Mouse (Mus musculus) layer of hippocampus, adult 9-11 months (tissue): Measurements from ENCODE around the gene Ppp2r2c.

Experiments
- DNase-seq: peaks from one replicate; pipeline ENCODE4 v3.0.0; 2022

Gene Ppp2r2c

DNA sequence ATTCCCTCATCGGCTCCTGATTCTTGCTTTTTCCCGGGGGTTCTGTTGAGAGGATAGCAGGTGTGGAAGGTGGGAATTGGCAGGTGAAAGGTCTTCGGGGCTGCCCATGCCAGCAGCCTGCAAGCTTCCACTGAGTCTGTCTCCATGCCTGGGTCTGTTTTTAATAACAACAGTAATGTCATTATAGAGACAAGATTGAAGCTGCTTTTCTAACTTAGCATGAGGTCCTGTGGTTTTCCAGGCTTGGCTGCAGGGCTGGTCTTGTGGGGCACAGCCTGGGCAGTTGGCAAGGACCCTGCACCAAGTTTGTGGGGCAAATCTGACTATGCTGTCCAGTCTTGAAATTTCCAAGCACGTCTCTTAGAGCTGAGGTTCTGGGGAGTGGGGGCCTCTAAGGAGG, 7.6 kb downstream of the Ppp2r2c start:
- DNase-seq = no peak

- peak; percentile 89 for DNase-seq
These were observed 8.6 kb downstream of the Ppp2r2c start for GRCm38 (mm10) chr5:36876777-36877396.

- DNase-seq = no peak
These were observed 9.3 kb downstream of the Ppp2r2c start for GRCm38 (mm10) chr5:36877641-36878040.

DNA sequence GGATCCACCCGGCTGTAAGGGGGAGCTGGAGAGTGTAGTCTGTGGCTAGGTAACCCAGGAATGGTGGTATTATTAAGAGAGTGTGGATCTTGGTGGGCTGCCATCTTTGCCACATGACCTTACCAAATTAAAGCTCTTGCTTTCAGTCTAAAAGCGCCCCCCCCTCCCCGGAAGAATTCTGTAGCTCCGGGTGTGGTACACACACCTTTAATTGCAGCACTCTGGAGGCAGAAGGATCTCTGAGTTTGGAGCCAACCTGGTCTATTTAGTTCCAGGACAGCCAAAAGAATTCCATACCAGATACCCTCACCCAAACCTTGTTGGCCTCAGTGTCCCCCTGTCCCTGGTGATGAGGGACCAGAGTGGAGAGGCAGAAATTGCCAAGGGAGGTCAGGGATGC, 10.5 kb downstream of the Ppp2r2c start:
- DNase-seq = no peak

DNA sequence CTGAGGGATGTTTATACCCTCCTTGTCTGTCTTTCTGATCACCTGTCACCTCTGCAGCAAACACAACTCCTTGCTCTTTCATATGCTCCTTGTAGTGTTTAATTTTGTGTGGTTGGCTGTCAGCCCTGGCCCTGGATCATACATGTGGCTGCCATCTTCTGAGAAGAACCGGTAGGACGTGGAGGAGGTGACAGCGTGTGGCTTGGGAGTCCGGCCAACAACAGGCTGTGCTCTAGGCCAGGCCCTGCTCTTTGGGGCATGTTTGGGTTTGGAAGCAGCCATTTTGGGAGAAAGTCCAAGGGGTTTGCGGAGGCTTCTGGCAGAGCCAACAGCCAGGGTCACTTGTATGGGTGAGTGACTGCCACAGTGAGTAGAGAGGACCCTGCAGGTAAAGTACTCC, 12.3 kb downstream of the Ppp2r2c start:
- DNase-seq = no peak

- DNase-seq = no peak
These were observed 15.2 kb downstream of the Ppp2r2c start for GRCm38 (mm10) chr5:36883516-36883915.

DNA sequence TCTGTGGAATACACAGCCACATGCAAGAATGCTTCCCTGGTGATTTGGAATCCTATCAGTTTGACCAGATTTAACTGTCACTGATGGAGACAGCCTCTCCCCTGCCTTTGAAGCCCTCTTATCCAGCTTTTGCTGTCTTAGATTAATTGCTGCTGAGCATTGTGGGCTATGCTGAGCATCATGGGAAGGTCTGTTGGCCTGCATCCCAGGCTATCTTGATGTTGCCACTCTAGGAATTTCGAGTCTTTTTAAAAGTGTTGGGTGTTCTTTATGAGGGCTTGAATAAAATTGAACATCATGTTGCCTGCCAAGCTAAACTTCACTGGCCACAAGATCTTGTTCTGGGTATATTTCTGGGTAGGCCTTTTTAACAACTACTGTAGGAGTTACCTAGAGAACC, 16.8 kb downstream of the Ppp2r2c start:
- DNase-seq = no peak

GRCm38 (mm10) chr5:36885595-36885994, 17.3 kb downstream of the Ppp2r2c start:
- DNase-seq = no peak

DNA sequence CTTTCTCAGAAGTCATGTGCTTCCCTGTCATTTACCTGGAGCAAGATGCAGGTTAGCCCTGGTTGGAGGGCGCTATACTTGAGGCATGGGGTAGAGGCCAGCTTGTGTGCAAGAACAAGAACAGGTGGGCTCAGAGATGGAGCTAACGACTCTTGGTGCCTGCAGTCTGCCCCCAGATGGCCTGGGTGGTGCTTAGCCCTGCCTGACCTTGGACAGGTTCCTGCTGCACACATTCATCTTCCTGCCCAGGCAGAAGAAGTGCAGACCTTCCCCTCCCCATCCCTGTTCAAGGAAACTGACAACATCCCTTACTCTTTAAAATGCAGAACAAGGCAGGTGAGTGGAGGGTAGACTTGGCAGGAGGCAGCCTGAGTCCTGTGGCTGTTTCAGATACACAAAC, 18.0 kb downstream of the Ppp2r2c start:
- DNase-seq = no peak

GRCm38 (mm10) chr5:36886852-36887283, 18.6 kb downstream of the Ppp2r2c start:
- DNase-seq = no peak

DNA sequence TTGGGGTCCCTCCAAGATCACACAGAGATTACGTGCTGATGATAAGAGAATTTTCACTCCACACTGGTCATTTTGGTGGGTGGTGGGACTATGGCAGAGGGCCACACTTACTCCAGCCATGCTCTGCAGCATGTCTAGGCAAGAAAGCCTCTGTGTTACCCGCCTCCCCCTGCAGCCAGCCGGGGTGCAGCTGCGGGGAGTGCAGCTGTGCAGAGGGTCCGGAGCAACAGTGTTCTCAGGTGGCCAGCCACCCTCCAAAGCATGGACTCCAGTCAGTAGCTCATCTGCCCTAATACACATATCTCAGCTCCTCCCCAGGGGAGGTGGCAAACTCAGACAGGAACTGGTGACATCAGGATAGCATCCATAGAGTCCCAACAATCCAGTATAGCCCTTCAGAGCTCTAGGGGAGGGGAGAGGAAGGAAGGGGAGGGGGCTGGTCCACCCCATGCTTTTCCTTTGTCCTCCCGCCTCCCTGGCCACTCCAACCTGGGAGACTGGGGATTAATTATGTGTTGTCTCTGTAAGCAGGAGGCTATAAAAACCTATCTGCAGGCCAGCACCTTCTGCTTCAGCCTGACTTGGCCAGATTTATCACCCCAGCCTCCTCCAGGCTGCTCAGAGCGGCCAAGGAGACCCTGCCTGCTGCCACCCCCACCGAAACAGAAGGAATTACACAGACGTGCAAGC, 19.1 kb downstream of the Ppp2r2c start:
- no peak for DNase-seq

DNA sequence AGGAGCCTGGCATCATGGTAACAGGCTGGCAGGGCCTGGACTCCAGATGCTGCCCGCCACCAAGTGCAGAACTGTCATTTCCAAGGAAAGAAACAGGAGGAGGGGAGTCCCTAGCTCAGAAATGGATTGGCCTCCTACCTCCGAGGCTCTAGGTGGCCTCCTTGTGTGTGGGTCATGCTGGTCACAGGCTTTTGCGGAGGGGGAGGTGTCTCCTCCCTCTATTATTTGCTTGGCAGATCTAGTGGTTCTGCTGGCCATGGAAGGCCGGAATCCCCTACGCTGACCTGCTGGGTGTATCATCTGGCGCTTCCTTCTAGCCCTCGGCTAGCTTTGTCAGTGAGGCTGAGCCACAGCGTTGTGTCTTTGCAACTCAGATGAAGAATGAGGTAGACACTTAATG, 20.2 kb downstream of the Ppp2r2c start:
- DNase-seq = no peak

- DNase-seq = no peak
These were observed 20.6 kb downstream of the Ppp2r2c start for GRCm38 (mm10) chr5:36888911-36889310.

- DNase-seq = no peak
These were observed 21.1 kb downstream of the Ppp2r2c start for GRCm38 (mm10) chr5:36889380-36889886.

DNA sequence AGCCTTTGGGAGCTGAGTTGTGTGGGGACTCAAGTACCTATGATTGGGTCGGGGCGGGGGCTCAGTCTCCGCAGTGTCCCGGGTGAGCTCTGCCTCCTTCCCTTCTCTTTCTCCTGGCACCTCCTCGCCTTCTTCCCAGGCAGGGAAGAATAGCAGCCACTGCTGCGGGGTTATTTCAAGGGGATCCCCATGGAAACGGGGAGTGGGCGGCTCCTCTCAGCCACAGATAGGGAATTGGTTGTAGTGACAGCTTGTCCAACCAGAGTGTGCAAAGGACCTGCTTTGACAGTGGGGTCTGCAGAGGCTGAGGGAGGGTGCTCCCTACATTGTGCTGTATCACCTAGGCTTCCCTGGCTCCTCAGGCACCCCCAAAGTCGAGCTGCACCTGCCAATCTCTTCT, 22.5 kb downstream of the Ppp2r2c start:
- peak; percentile 85 for DNase-seq

GRCm38 (mm10) chr5:36891793-36892470, 23.6 kb downstream of the Ppp2r2c start:
- no peak for DNase-seq

- DNase-seq = peak; percentile 84
These were observed 24.9 kb downstream of the Ppp2r2c start for GRCm38 (mm10) chr5:36893263-36893662.

DNA sequence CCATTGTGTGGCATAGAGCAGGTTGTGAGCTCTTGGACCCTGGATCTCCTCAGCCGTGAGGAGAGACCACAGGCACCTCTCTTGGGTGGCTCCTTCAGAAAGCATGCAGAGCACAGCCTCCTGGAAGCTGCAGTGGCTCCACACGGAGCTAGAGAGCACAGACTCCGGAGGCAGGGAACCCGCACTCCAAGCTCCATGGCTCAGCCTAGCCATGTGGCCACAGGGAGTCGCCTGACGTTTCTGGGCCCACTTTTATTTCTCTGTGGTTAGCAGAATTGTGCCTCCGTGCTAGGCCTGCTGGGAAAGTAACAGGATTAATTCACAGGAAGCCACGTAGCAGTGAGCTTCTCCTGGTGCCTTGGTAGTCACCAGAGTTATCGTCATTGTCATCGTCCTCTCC, 25.8 kb downstream of the Ppp2r2c start:
- DNase-seq = no peak

DNA sequence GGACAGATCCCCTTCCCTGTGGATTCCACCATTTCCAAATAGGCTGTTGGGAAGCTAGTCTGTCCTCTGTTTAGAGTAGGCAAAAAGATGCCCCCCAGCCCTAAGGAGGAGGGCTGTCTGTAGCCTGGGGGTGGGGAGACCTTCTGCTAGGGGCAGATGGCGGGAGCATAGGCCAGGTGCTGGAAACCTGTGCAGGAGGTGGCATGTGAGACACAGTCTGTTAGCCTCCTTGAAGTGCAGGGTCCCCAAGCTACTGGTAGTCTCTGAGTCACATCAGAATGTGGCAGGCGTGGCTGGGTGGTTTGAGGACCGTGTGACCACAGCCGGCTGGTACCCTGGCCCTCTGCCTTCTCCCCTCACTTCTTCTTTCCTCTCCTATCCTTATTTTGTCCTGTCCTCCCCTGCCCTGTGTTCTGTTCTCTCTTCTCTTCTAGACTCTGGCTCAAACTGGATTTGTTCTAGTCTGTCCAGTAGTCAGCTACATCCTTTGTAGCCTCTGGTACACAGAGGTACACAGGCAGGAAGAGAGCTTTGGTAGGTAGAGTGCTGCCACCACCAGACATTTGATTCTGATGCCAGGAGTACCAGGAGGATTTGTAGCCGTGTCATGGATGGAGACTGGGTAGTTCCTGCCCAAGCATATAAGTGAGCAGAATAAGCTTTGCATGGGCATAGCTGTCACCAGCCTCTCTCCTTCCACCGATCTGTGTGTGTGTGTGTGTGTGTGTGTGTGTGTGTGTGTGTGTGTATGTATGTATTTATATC, 26.5 kb downstream of the Ppp2r2c start:
- no peak for DNase-seq

DNA sequence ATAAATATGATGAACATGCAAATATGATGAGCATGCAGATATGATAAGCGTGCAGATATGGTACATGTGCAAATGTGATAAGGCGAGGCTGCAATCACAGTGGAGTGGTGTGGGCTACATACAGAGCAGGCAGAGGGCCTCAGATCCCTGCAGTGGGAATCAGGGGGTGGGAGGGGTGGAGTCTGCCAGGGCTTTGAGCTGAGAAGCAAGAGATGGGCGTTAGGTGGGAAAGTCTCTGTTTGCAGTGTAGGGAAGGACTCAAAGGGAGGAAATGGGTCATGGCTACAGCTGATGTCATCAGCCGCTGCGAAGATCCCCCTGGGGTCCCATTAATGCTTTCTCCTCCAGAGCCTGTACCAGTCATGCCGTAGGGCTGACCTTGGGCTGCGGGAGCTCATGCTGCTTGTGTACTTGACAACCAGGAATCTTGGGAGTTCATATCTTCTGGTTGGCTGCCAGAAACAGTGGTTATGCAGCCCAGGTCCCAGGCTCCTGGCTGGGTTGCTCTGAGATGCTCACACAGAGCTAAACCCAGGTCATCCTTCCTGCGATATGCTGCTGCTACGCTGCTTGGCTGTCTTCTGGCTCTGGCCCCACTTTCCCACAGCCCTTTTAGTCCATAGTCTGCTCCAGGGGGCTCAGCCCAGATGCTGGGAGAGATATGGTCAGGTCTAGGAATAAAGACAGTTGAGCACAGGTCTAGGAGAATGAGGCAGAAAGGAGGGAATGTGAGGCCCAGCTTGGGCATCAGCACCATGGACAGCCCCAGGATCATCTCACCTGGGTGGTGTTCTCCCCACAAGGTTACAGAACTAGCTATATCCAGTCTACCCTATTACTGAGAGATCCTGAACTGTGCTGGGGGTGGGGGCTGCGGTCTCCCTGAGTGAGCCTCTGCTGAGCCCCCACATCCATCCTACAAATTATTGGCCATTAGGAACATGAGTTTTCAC, 27.6 kb downstream of the Ppp2r2c start:
- DNase-seq = no peak

DNA sequence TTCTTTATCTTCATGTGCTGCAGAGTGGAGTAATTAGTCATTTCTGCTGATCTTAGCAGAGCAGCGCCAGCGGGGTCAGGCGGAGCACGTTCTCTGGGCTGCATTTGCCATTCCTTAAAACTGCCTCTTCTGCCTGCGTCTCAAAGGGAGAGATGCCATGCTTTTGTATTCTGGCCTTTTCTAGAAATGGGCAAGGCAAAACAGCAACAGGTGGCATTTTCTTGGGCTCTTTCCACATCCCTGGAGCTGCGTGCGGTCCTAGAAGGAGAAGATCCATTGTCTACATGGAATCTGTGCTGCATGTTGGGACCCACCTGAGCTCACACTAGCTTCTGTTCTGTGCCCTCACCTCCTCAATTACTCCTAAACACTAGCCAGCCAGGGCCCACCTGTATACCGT, 29.7 kb downstream of the Ppp2r2c start:
- no peak for DNase-seq
